10 mouse cellular contexts compared by ENCODE assay signal in genomic region chr17:27048445-27049239, GRCm38 (mm10). TPM values are rescaled to one million over a fixed set of nuclear protein-coding genes. Genes with fewer than 3 reads are reported as not detected.
DNase-seq lines count a peak whose midpoint lies in the region; ATAC-seq and TF ChIP-seq lines count a peak whose summit lies in the region.
"Had no signal": no experiment of that assay in that cellular context is flagged by ENCODE, and none has a peak within 500 bp of the region (broad histone marks: within the 10 kb centered on the region; RNA-seq: fewer than 3 reads in every experiment).

No protein-coding gene starts in this region.

- H3K4me2 ChIP-seq in kidney, embryonic 14.5 days (replicated peaks; ENCODE audit: low read depth, low read length) = no peak overlapping the region
- H3K4me2 ChIP-seq in heart, embryonic 11.5 days = no peak overlapping the region
- no peak overlapping the region for H3K4me2 ChIP-seq in limb, embryonic 15.5 days
- H3K4me2 ChIP-seq: neural tube, embryonic 12.5 days had no signal

- no peaks in the 10 kb centered on the region for H3K36me3 ChIP-seq in kidney, embryonic 14.5 days (ENCODE audit: control insufficient read depth, insufficient read depth, low read length)
- H3K36me3 ChIP-seq in ES-E14 (ENCODE audit: control insufficient read depth, insufficient read depth, low read length, poor library complexity, severe bottlenecking) = no peaks in the 10 kb centered on the region
- no peaks in the 10 kb centered on the region for H3K36me3 ChIP-seq in heart, embryonic 11.5 days (ENCODE audit: control insufficient read depth, insufficient read depth, low read length)
- no peaks in the 10 kb centered on the region for H3K36me3 ChIP-seq in limb, embryonic 15.5 days
- H3K36me3 ChIP-seq: neural tube, embryonic 12.5 days had no signal

- WGBS in kidney, embryonic 14.5 days = 26% methylated on average over 14 of the region's 14 CpGs
- 57% methylated on average over 14 of the region's 14 CpGs for WGBS in heart, embryonic 11.5 days (ENCODE audit: insufficient replicate concordance)
- WGBS in limb, embryonic 15.5 days = 52% methylated on average over 14 of the region's 14 CpGs

- no peaks in the 10 kb centered on the region for H3K27me3 ChIP-seq in kidney, embryonic 14.5 days (ENCODE audit: control insufficient read depth, insufficient read depth, low read length)
- H3K27me3 ChIP-seq in heart, embryonic 11.5 days (ENCODE audit: control insufficient read depth, insufficient read depth, low read length) = no peaks in the 10 kb centered on the region
- H3K27me3 ChIP-seq in limb, embryonic 15.5 days = no peaks in the 10 kb centered on the region
- H3K27me3 ChIP-seq: neural tube, embryonic 12.5 days had no signal

- no peaks in the 10 kb centered on the region for H3K9me3 ChIP-seq in kidney, embryonic 14.5 days (ENCODE audit: control insufficient read depth, low read length)
- no peaks in the 10 kb centered on the region for H3K9me3 ChIP-seq in ES-E14 (ENCODE audit: control insufficient read depth, insufficient read depth, low read depth, low read length)
- no peaks in the 10 kb centered on the region for H3K9me3 ChIP-seq in heart, embryonic 11.5 days (replicated peaks; ENCODE audit: control insufficient read depth, low read length)
- no peaks in the 10 kb centered on the region for H3K9me3 ChIP-seq in limb, embryonic 15.5 days
- H3K9me3 ChIP-seq: neural tube, embryonic 12.5 days had no signal

- H3K27ac ChIP-seq in kidney, embryonic 14.5 days (ENCODE audit: low read depth, low read length) = peak overlapping the region; percentile 84
- H3K27ac ChIP-seq in ES-E14 (ENCODE audit: insufficient read depth, low read depth, low read length, poor library complexity, severe bottlenecking) = peak overlapping the region; percentile 88
- peak overlapping the region; percentile 67 for H3K27ac ChIP-seq in heart, embryonic 11.5 days (ENCODE audit: low read depth, low read length)
- H3K27ac ChIP-seq in limb, embryonic 15.5 days = peak overlapping the region; percentile 87
- H3K27ac ChIP-seq: neural tube, embryonic 12.5 days had no signal

- no peak for ATAC-seq in kidney, embryonic 14.5 days (ENCODE audit: low FRiP score, low TSS enrichment)
- ATAC-seq in heart, embryonic 11.5 days (replicated peaks; ENCODE audit: insufficient number of reproducible peaks, low FRiP score, low TSS enrichment) = no peak
- ATAC-seq in limb, embryonic 15.5 days (ENCODE audit: insufficient number of reproducible peaks, low FRiP score, low TSS enrichment, low read depth) = peak; percentile 17; the same call in 1 of the 2 replicates
- no peak for ATAC-seq in inflammation-experienced regulatory T-cells, adult 6 months

- in situ Hi-C loops in ES-E14 (cut with MboI; ENCODE audit: low sequenced_read_pairs in 2 of 2, unreplicated experiment in 2 of 2) = no loop called here

- no peak for DNase-seq in kidney, postnatal 36 days
- no peak for DNase-seq in ES-E14 (ENCODE audit: low read depth, low spot score)
- DNase-seq in thymus, adult 18-20 months = no peak
- DNase-seq in spleen, postnatal 36 days (ENCODE audit: low spot score in 2 of 2) = no peak
- DNase-seq: gastrocnemius, postnatal 36 days had no signal

- H3K4me1 ChIP-seq in kidney, embryonic 14.5 days (ENCODE audit: control insufficient read depth, insufficient read depth, low read length) = peaks cover 15% of the 10 kb centered on the region
- peaks cover 7 to 51% of the 10 kb centered on the region in 2 experiments; a peak in 3 of 4 replicates for H3K4me1 ChIP-seq in ES-E14 (ENCODE audit: control insufficient read depth in 2 of 2, insufficient read depth in 2 of 2, low read length in 2 of 2, poor library complexity in 1 of 2)
- peaks cover 16% of the 10 kb centered on the region for H3K4me1 ChIP-seq in heart, embryonic 11.5 days (ENCODE audit: control insufficient read depth, insufficient read depth, low read length)
- peaks cover 36% of the 10 kb centered on the region for H3K4me1 ChIP-seq in limb, embryonic 15.5 days

- H3K9ac ChIP-seq in kidney, embryonic 14.5 days (ENCODE audit: low read depth, low read length) = no peak overlapping the region
- H3K9ac ChIP-seq in ES-E14 (ENCODE audit: insufficient read depth, low read depth, low read length, poor library complexity, severe bottlenecking) = peak overlapping the region; percentile 71; the same call in 1 of the 2 replicates
- H3K9ac ChIP-seq in heart, embryonic 11.5 days (ENCODE audit: low read depth, low read length) = no peak overlapping the region
- no peak overlapping the region for H3K9ac ChIP-seq in limb, embryonic 15.5 days
- H3K9ac ChIP-seq: neural tube, embryonic 12.5 days had no signal

- no peak overlapping the region for H3K4me3 ChIP-seq in kidney, embryonic 14.5 days (ENCODE audit: low read length)
- H3K4me3 ChIP-seq in ES-E14 (ENCODE audit: insufficient read depth in 1 of 2, low read depth in 1 of 2, low read length in 2 of 2, poor library complexity in 1 of 2, severe bottlenecking in 1 of 2) = peak overlapping the region in 1 of 2 experiments; percentile 44; a peak in 2 of 4 replicates
- H3K4me3 ChIP-seq in heart, embryonic 11.5 days (ENCODE audit: low read depth, low read length) = no peak overlapping the region
- H3K4me3 ChIP-seq in limb, embryonic 15.5 days = no peak overlapping the region
- H3K4me3 ChIP-seq: neural tube, embryonic 12.5 days had no signal

TF ChIP-seq in ES-E14, 5 proteins besides CTCF, POLR2A, EP300 and RAD21:
- TF ChIP-seq ZC3H11A (IDR thresholded peaks at IDR 0.05; ENCODE audit: borderline replicate concordance, low read depth, low read length) (no peak), CHD2 (IDR thresholded peaks at IDR 0.05; ENCODE audit: low read depth, low read length) (no peak), ZNF384 (IDR thresholded peaks at IDR 0.05; ENCODE audit: low read depth, low read length) (no peak), MAFK (IDR thresholded peaks at IDR 0.05; ENCODE audit: insufficient read depth, low read depth, low read length) (no peak), HCFC1 (IDR thresholded peaks at IDR 0.05; ENCODE audit: borderline replicate concordance, insufficient read depth, low read length) (no peak)

RNA-seq across cellular contexts. Expression of gene Itpr3, which starts 8.5 kb away (rescaled TPM):
- 5.3 and 9.9 TPM in 2 replicates for polyA plus RNA-seq in kidney, embryonic 14.5 days (2014; fragmentation: Nextera tagmentation; extraction: Ambion mirVana)
- total RNA-seq in ES-E14 (2012; rRNA removed) = 44.1 and 74.5 TPM in 2 replicates
- polyA plus RNA-seq in heart, embryonic 11.5 days (2014; fragmentation: Nextera tagmentation; extraction: Ambion mirVana) = 2.1 and 2.2 TPM in 2 replicates
- polyA plus RNA-seq in limb, embryonic 15.5 days (2015; fragmentation: Nextera tagmentation; extraction: Ambion mirVana) = 4.3 and 4.4 TPM in 2 replicates
- polyA plus RNA-seq in inflammation-experienced regulatory T-cells, adult 6 months (2017; shearing (Covaris generic)) = 1 to 10 TPM; 3.9 to 8.2 (median 7.1) TPM

RNA-seq across cellular contexts. Expression of gene Bak1, which starts 19.8 kb away (rescaled TPM):
- 11.1 and 16.0 TPM in 2 replicates for polyA plus RNA-seq in kidney, embryonic 14.5 days (2014; fragmentation: Nextera tagmentation; extraction: Ambion mirVana)
- total RNA-seq in ES-E14 (2012; rRNA removed) = 36.4 and 53.2 TPM in 2 replicates
- 11.0 and 11.4 TPM in 2 replicates for polyA plus RNA-seq in heart, embryonic 11.5 days (2014; fragmentation: Nextera tagmentation; extraction: Ambion mirVana)
- 4.0 and 5.5 TPM in 2 replicates for polyA plus RNA-seq in limb, embryonic 15.5 days (2015; fragmentation: Nextera tagmentation; extraction: Ambion mirVana)
- 10 to 100 TPM in 1 of 3 experiments, 1 to 10 TPM in 2; 5.1 to 23.3 (median 6.8) TPM for polyA plus RNA-seq in inflammation-experienced regulatory T-cells, adult 6 months (2017; shearing (Covaris generic))
